Mouse (Mus musculus) thymus, postnatal 0 days (tissue): ENCODE measurements at regions not wholly inside any gene's neighbourhood (a gene's known extent, or its start where the extent isn't known, plus 50 kb on each side); places are given as distances from the start of the nearest gene placed in this dataset.

Experiments used
- DNase-seq: peaks from one replicate; pipeline ENCODE4 v3.0.0-alpha.2; 2015; ENCODE audit warnings: low spot score

- no peak for DNase-seq
These were observed 136.9 kb downstream of the Uaca start for GRCm38 (mm10) chr9:60931290-60931689.

- DNase-seq, result no peak
These were observed 142.6 kb downstream of the Uaca start for GRCm38 (mm10) chr9:60936937-60937336.

- peak; percentile 79 for DNase-seq
These were observed 145.8 kb downstream of the Uaca start for GRCm38 (mm10) chr9:60939858-60940804.

- no peak for DNase-seq
These were observed 153.0 kb downstream of the Uaca start for GRCm38 (mm10) chr9:60947363-60947762.

GRCm38 (mm10) chr9:60948531-60949070, 154.3 kb downstream of the Uaca start:
- no peak for DNase-seq

GRCm38 (mm10) chr9:60950161-60950560, 155.8 kb downstream of the Uaca start:
- DNase-seq, result no peak

- no peak for DNase-seq
These were observed 156.8 kb downstream of the Uaca start for GRCm38 (mm10) chr9:60951071-60951561.

- no peak for DNase-seq
These were observed 163.1 kb downstream of the Uaca start for GRCm38 (mm10) chr9:60957438-60957837.

GRCm38 (mm10) chr9:60959537-60959936, 165.2 kb downstream of the Uaca start:
- DNase-seq, result no peak

- DNase-seq, result no peak
These were observed 167.7 kb downstream of the Uaca start for GRCm38 (mm10) chr9:60962086-60962485.

- DNase-seq, result no peak
These were observed 171.3 kb downstream of the Uaca start for GRCm38 (mm10) chr9:60965641-60966040.

GRCm38 (mm10) chr9:60968281-60969031, 174.1 kb downstream of the Uaca start:
- no peak for DNase-seq

GRCm38 (mm10) chr9:60972201-60972910, 178.0 kb downstream of the Uaca start:
- DNase-seq, result no peak

GRCm38 (mm10) chr9:60974546-60974945, 180.2 kb downstream of the Uaca start:
- DNase-seq, result no peak

GRCm38 (mm10) chr9:60982383-60983085, 188.2 kb downstream of the Uaca start:
- no peak for DNase-seq

GRCm38 (mm10) chr9:60983246-60983645, 188.9 kb downstream of the Uaca start:
- no peak for DNase-seq

GRCm38 (mm10) chr9:60988113-60988512, 193.8 kb downstream of the Uaca start:
- no peak for DNase-seq

GRCm38 (mm10) chr9:60989670-60990391, 195.5 kb downstream of the Uaca start:
- DNase-seq, result no peak

GRCm38 (mm10) chr9:60991509-60991908, 197.2 kb downstream of the Uaca start:
- DNase-seq, result peak; percentile 89

GRCm38 (mm10) chr9:60993661-60994060, 199.3 kb downstream of the Uaca start:
- no peak for DNase-seq
